Mouse (Mus musculus): ENCODE results near the gene Fkbp11.

Gene Fkbp11

GRCm38 (mm10) chr15:98740219-98740618, 12.2 kb upstream of the Fkbp11 start:
- no peak for DNase-seq (ENCODE audit: low spot score in 2 of 2)

GRCm38 (mm10) chr15:98738796-98739195, 10.8 kb upstream of the Fkbp11 start:
- no peak for DNase-seq (ENCODE audit: low spot score in 2 of 2)

GRCm38 (mm10) chr15:98737881-98738280, 9.9 kb upstream of the Fkbp11 start:
- no peak for DNase-seq (ENCODE audit: low spot score in 2 of 2)

- DNase-seq (ENCODE audit: low spot score in 2 of 2) = no peak
Observed at GRCm38 (mm10) chr15:98736521-98736920, 8.5 kb upstream of the Fkbp11 start.

DNA sequence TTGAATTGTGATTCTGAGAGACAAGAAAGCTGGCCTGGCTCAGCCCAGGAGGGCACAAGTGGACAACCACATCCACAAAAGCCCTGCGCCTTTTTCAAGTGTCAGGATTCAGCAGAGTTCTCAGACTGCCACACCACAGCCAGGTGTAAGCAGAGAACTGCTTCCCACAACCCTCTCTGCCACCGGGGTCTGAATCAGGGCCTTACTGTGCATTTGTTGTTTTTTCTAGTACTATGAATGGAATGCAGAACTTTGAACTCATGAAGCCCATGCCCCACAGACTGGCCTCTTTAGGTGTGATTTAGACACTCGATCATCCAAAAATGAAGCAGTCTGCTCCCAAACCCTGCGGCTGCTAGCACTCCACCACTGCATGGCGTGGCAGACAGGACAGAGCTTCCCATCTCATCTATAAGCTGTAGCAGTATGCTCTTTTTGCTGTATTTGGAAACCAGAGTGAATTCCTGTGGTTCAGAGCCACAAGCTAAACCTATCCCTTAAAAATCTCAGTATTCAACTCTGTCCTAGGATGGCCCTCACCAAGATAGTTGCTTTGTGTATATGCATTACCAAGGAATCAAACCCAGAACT, 6.1 kb upstream of the Fkbp11 start:
- DNase-seq (ENCODE audit: low spot score in 2 of 2) = no peak

GRCm38 (mm10) chr15:98733370-98733769, 5.4 kb upstream of the Fkbp11 start:
- DNase-seq (ENCODE audit: low spot score in 2 of 2) = no peak

DNA sequence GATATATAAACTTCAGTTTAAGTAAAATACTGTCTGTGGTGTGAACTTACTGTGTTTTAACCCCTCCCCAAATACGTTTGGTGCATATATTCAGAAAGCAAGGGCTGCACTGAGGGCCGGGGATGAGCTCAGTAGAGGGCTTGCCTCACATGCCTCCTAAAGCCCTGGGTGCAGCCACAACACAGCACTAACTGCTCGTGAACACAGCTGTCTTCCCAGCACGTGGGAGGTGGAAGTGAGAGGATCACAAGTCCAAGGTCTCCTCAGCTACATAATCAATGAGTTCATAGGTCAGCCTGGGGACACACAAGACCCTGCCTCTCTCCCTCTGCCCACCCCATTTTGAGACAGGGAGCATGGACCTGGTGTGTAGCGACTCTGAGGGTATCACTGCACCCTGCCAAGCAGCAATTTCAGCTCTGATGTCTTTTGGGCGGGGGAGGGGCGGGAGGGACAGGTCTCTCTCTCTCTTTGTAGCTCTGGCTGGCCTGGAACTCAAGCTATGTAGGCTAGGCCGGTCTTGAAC, 4.1 kb upstream of the Fkbp11 start:
- DNase-seq (ENCODE audit: low spot score in 2 of 2) = no peak

DNA sequence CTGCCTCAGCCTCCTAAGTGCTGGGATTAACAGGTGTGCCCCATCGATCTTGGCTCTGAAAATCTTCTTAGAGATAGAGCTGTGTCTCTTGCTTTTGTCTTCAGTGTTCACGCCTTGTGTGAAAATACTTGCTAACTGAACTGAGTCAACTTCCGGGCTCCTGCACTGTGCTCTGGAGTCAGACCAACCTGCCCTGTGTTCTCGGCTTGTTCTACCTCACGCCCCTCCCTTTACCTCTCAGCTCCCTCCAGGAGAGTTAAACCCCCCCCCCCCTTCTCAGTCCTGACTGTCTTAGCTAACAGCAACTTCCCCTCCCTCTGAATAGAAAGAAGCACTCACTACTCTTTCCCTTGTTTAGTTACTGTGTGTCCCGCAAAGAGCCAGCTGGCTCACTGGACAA, 2.8 kb upstream of the Fkbp11 start:
- no peak for DNase-seq (ENCODE audit: low spot score in 2 of 2)

DNA sequence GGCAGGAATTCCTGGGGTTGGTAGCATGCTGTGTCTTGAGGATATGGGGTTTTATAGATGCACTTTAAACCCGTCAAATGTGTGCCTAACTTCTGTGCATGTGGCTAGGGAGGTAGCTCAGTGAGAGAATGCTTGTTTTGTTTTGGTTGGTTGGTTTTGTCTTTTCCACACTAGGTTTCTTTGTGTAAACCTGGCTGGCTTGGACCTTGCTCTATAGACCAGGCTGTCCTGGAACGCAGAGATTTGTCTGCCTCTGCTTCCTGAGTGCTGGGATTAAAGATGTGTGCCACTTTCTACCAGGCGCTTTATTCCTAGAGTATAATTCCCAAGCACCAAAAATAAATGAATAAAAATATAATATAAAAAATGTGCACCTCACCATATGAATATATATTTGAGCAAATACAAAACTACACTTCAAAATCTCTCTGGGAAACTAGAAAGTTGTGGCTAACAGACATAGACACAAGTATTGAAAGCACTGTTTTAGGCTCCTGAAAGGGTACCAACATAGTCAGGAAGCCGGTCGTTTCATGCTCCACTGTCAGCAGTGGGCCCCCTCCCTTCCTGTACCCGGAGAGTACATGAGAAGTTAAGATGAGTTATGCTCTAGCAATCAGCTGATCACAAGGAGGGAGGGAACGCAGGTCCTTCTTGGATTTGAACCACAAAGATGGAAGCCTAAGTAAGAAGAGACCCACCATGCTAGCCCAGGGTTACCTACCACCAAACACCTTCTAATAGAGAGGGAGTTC, 2.0 kb upstream of the Fkbp11 start:
- DNase-seq (ENCODE audit: low spot score in 2 of 2) = no peak

DNA sequence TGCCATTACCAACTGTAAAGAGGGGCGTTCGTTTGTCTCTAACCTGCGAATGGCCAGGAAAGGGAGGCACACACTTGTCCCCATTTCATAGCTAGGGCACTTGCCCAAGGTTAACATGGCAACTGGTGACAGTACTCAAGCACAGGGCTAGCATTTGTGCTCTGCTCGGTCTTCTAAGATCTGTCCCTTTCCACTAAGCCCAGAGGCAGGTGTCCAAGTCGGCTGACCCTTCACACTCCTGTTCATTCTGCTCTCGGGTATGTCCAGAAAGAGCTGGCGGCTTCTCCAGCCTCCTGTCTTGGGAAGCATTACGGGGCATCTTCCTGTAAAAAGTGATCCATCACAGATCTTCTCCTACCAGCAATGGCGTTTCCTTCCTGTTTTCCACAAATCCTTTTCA, 368 bp upstream of the Fkbp11 start:
- DNase-seq (ENCODE audit: low spot score in 2 of 2) = no peak

DNA sequence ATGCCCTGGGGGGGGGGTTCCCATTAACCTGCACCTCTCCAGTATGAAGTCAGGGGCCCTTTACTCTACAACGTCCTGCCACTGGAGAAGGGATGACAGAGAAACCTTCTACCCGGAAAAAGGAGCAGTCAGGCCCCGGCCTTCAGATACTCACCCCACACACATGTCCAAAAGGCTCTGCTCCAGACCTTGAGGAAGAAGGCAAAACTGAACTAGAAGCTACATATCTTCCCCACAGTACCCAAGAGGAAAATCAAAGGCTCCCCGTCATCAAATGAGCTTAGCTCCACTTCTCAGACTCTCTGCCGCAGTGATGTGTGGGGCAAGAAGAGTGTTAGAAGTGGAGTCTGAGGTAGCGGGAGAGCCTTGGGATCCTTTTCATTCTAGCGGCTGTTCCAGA, 1.3 kb downstream of the Fkbp11 start:
- DNase-seq (ENCODE audit: low spot score in 2 of 2) = no peak

DNA sequence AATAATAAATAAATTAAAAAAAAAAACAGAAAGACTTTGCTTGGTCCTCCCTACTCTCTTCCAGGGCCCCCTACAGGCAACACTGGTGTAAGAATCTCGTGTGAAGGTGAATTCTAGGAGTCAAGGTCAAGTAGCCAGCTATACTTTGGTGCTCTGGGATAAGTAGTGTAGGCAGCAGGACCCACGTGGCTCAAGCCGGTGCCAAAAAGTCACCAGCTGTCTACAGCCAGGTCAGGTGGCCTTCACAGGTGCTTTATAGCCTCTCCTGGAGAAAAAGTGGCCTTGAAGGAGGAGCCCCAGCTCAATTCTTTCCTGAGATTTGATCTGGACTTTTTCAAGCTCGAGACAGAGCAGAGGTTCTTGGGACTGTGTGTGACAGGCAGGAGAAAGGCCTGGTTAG, 1.9 kb downstream of the Fkbp11 start:
- DNase-seq (ENCODE audit: low spot score in 2 of 2) = no peak

- no peak for DNase-seq (ENCODE audit: low spot score in 2 of 2)
Observed at GRCm38 (mm10) chr15:98724441-98724840, 3.6 kb downstream of the Fkbp11 start.

- DNase-seq (ENCODE audit: low spot score in 2 of 2) = no peak
Observed at GRCm38 (mm10) chr15:98722854-98723253, 5.1 kb downstream of the Fkbp11 start.

DNA sequence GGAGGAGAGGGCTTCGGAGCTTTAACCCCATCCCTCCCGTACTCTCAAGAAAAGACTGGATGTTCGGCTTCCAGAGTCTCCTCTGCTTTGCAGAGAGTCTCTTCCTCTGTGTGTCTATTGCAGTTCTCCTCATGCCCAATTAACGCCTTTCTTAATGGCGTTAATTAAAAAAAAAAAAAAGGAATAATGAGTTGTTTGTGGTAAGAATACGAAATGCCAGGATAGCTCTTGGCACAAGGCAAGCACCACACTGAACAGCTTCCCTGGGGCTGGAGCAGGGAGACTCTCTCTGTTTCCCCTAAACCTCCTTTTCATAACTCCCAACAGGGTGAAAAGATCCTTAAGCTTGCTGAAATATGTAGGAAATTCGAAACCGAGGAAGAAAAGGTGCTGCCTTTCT, 5.8 kb downstream of the Fkbp11 start:
- DNase-seq (ENCODE audit: low spot score in 2 of 2) = no peak

GRCm38 (mm10) chr15:98717301-98717700, 10.7 kb downstream of the Fkbp11 start:
- DNase-seq (ENCODE audit: low spot score in 2 of 2) = no peak

DNA sequence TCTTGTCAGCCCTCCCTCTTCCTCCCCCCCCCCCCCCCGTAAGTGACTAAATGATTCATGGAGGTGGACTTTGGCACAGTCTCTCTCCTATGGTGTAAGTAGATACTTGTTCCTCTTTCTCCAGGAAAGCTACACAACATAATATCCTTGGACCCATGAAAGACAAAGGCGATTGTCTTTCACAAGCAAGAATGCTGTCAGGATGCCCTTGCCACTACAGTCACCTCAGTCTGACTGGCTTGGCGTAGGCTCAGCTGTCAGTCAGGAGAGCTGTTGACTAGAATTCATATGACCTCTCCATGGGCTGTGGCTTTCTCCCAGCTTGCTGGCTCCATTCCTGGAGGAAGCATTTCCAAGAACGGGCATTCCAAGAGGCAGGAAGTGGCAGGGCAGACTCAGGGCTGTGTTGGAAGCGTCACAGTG, 13.8 kb downstream of the Fkbp11 start:
- no peak for DNase-seq (ENCODE audit: low spot score in 2 of 2)

DNA sequence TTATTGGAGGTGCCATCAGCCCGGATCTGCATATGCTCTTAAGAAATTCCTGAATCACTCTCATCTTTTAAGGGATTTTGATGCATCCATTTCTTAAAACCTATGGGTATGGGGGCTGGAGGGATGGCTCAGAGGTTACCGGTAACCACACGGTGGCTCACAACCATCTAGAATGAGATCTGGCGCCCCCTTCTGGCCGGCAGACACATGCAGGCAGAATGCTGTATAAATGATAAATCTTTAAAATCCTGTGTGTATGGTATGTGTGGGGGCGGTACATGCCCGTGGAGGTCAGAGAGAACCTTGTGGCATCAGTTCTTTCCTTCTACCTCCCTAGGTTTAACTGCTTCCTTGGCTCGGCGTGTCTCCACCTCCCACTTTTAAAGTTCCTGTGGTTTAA, 17.6 kb downstream of the Fkbp11 start:
- peak; percentile 33 to 44 for DNase-seq (ENCODE audit: low spot score in 2 of 2)

- DNase-seq (ENCODE audit: low spot score in 2 of 2) = peak; percentile 76 to 78
Observed at GRCm38 (mm10) chr15:98707766-98708372, 20.1 kb downstream of the Fkbp11 start, which contains the start of gene Ccdc65. Gene Ccdc65, plus strand, starts transcription at chr15:98708207.

DNA sequence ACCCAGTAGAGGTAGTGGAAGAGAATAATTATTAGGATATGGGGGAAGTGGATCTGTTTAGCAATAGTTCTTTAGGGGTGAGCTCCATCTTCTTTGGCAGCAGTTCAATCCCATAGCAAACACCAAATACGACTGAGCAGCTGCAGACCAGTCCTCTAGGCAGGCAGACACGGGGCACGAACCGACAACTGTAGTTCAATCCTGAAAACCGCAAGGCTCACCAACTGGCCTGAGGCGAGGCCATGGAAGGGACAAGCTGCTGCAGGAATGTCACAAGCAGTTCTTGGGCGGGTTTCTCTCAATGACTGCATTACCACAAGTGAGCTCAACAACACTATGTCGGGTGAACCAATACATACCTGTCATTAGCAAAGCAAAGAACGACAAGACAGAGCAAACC, 23.7 kb downstream of the Fkbp11 start:
- no peak for DNase-seq (ENCODE audit: low spot score in 2 of 2)

DNA sequence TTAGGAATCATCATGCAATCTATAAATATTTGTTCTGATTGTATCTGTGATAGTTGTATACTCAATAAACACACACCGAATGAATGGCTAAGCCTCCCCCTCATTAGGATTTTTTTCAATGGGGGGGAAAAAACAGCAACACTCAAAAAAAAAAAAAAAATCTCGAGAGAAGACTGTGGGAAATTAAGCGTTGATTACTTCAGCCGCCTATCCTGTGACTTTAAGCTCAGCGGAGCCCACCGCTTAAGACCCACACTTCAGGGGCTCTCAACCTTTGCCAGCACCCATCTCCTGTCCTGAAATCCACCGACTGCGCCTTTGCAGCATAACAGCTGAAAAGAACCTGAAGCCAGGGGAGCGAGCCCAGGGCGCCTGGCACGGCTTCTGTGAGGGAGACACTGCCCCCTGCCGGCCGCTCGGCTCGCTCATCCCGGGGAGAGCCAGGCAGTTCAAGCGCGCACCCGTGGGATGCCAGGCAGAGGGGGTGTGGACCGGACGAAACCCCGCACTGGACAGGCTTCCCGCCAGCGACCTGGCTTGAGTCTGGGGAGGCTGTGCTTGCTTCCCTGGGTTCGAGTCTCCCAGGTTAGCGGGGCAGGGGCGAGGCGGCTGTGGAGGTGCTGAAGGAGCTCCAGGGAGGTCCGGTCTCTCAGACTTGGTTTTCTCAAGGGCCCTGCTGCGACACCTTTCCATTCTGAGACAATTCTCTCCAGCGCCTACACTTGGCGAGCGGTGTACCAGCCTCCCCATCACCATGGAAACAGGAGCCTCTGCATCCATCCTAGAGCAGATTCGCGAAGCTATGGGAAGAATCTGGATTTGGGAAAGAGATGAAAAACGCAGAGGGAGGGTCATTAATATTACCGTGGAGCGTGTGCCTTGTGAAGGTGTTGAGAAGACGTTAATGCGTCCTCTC, 28.6 kb downstream of the Fkbp11 start:
- DNase-seq (ENCODE audit: low spot score in 2 of 2) = peak; percentile 70 to 80

GRCm38 (mm10) chr15:98696216-98696615, 31.8 kb downstream of the Fkbp11 start:
- no peak for DNase-seq (ENCODE audit: low spot score in 2 of 2)
